Mouse (Mus musculus): ENCODE results near the gene Platr17. TPM values are rescaled to one million over a fixed set of nuclear protein-coding genes. Genes with fewer than 3 reads are reported as not detected.

The Platr17 gene
- polyA plus RNA-seq, 1 experiment from 2014 or later = 0.30 TPM

DNA sequence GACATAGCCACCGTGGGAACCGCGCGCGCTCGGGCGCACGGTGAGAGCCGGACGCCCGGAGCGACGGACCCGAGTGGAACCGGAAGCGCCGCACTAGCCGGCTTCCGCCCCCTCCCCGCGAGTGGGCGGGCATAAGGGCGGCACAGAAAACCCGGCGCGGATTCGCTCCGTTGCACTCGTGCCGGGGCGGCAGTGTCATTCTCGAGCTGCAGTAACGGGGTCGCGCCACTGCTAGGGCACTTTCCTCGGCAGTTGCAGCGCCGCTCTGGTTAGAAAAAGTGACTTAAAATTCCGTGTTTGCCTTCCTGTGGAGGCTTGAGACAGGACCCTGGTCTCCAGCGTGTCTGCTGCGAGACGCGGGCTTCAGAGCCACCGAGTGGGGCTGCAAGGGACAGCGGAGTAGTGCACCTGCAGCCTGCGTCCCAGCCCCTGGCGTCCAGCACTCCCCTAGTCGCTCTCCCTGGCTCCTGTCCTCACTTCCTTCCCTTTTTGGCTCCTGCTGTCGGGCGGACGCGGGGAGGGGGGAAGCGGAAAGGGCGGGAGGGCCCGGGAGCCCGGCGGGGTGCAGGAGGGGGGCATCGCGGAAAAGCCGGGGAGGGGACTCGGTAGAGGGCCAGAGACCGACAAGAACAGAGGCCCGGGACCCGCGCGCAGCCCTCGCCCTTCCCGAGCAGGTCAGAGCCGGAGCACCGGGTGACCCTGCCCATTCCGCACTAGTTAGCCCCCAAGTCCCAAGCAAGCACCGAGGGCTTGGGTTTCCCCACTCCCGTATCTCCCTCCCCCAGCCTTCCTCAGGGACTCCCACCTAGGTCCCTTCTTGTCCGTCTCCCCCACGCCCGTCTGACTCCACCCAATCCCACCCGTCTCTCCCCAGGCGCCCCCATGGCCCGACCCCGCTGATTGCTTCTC lies 24.7 kb downstream of the Platr17 start, which contains the start of gene Rgl2:
Rgl2 (plus strand) TSS at position 173 of the 909 bp plus-strand sequence.
- peak; percentile 95 for DNase-seq (ENCODE audit: low spot score)
- Histone ChIP-seq H3K27me3 (ENCODE audit: low read depth, poor library complexity, severe bottlenecking) (no peaks in the 10 kb centered on the region), H3K4me3 (peak within 1 kb of the TSS; percentile 97), H3K4me1 (peaks cover 41% of the 10 kb centered on the region), H3K9me3 (replicated peaks) (no peaks in the 10 kb centered on the region), H3K36me3 (peaks cover 50% of the 10 kb centered on the region), H3K27ac (replicated peaks) (peak within 1 kb of the TSS; percentile 93)
- under 1% methylated on average over 73 of the region's 80 CpGs for WGBS

DNA sequence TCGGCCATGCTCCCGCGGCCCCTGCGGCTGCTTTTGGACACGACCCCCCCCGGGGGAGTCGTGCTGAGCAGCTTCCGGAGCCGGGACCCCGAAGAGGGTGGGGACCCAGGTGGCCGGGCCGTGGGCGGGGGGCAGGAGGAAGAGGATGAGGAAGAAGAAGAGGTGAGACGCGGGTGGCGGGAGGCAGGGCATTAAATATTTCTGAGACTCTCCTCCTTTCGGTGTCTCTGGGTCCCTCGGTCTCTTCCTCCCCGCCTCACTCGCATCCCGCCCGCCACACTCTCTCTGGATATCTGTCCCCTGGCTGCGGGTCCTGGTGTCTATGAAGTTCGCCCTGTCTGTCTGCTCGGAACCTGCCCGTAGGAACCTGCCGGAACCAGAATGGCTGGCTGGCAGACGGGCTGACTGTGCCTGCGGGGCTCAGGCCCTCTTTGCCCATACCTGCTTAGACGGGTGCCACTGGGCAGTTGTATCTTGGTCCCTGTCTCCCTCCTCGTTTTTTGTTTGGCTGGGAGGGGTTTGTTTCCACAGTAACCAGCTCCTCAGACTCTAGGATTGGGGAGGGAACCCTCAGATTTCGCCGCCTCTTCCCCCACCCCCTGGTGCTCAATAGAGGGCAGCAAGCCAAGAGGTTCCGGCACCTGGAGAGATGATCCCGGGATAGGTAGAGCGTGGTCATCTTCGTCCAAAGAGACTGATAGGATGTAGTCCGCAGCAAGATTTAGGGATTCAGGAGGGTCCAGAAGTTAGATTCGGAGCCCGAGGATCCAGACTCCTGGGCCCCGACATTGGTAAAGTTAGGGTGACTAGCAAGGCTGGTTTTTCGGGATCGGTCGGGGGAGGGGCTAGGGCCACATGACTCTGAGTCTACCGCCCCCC lies 25.6 kb downstream of the Platr17 start:
- Histone ChIP-seq H3K27ac (replicated peaks) (peak overlapping the region; percentile 93), H3K4me3 (peak overlapping the region; percentile 97), H3K4me1 (peaks cover 41% of the 10 kb centered on the region), H3K27me3 (ENCODE audit: low read depth, poor library complexity, severe bottlenecking) (no peaks in the 10 kb centered on the region), H3K9me3 (replicated peaks) (no peaks in the 10 kb centered on the region), H3K36me3 (peaks cover 51% of the 10 kb centered on the region)
- peak; percentile 44 for DNase-seq (ENCODE audit: low spot score)
- WGBS = under 1% methylated on average over 45 of the region's 45 CpGs

- H3K36me3 ChIP-seq = peaks cover 51% of the 10 kb centered on the region
- peaks cover 41% of the 10 kb centered on the region for H3K4me1 ChIP-seq
- DNase-seq (ENCODE audit: low spot score) = no peak
Measured at GRCm38 (mm10) chr17:33931159-33931866, 26.4 kb downstream of the Platr17 start.

GRCm38 (mm10) chr17:33931947-33932346 lies 27.0 kb downstream of the Platr17 start:
- no peak overlapping the region for H3K27ac ChIP-seq (replicated peaks)
- H3K36me3 ChIP-seq = peaks cover 53% of the 10 kb centered on the region
- no peak for DNase-seq (ENCODE audit: low spot score)
- peaks cover 41% of the 10 kb centered on the region for H3K4me1 ChIP-seq
- WGBS = 89% methylated on average over 11 of the region's 11 CpGs
- H3K4me3 ChIP-seq = peak overlapping the region; percentile 16; the same call in 1 of the 2 replicates
- no peaks in the 10 kb centered on the region for H3K9me3 ChIP-seq (replicated peaks)
- H3K27me3 ChIP-seq (ENCODE audit: low read depth, poor library complexity, severe bottlenecking) = no peaks in the 10 kb centered on the region

More at GRCm38 (mm10) chr17:33931159-33931866, 26.4 kb downstream of the Platr17 start:
- peak overlapping the region; percentile 93; the same call in 1 of the 2 replicates for H3K27ac ChIP-seq (replicated peaks)
- H3K9me3 ChIP-seq (replicated peaks) = no peaks in the 10 kb centered on the region
- WGBS = 32% methylated on average over 18 of the region's 18 CpGs
- peak overlapping the region; percentile 97 for H3K4me3 ChIP-seq
- no peaks in the 10 kb centered on the region for H3K27me3 ChIP-seq (ENCODE audit: low read depth, poor library complexity, severe bottlenecking)

DNA sequence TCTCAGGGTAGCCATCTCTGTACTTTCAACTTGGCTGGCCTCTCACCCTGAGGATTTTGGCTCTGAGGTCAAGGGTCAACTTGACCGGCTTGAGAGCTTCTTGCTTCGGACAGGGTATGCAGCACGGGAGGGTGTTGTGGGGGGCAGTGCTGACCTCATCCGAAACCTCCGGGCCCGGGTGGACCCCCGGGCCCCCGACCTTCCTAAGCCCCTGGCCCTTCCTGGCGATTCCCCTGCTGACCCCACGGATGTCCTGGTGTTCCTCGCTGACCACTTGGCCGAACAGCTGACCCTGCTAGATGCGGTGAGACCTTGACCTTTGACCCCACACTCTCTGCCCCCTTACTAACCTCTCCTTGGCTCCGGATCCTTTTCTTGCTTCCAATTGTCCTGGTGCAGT lies 27.5 kb downstream of the Platr17 start:
- WGBS = 87% methylated on average over 14 of the region's 14 CpGs
- Histone ChIP-seq H3K27me3 (ENCODE audit: low read depth, poor library complexity, severe bottlenecking) (no peaks in the 10 kb centered on the region), H3K4me3 (0 out of 2 replicates have a peak overlapping the region, but pooled peaks have one; percentile 8), H3K9me3 (replicated peaks) (no peaks in the 10 kb centered on the region), H3K27ac (replicated peaks) (no peak overlapping the region), H3K4me1 (peaks cover 41% of the 10 kb centered on the region), H3K36me3 (peaks cover 56% of the 10 kb centered on the region)
- DNase-seq (ENCODE audit: low spot score) = no peak

DNA sequence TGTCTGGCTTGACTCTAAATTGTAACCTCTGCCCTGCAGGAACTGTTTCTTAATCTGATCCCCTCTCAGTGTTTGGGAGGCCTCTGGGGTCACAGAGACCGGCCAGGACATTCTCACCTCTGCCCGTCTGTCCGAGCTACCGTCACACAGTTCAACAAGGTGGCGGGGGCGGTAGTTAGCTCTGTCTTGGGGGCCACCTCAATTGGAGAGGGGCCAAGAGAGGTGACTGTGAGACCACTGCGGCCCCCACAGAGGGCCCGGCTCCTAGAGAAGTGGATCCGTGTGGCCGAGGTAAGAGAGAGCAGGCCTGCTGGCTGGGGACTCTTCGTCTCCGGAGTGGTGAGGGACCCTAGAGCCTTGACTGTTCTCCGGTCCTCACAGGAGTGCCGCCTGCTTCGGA lies 28.0 kb downstream of the Platr17 start:
- Histone ChIP-seq H3K27me3 (ENCODE audit: low read depth, poor library complexity, severe bottlenecking) (no peaks in the 10 kb centered on the region), H3K4me3 (no peak overlapping the region), H3K9me3 (replicated peaks) (no peaks in the 10 kb centered on the region), H3K27ac (replicated peaks) (no peak overlapping the region), H3K36me3 (peaks cover 58% of the 10 kb centered on the region), H3K4me1 (peaks cover 37% of the 10 kb centered on the region)
- no peak for DNase-seq (ENCODE audit: low spot score)
- WGBS = 92% methylated on average over 15 of the region's 15 CpGs

- Histone ChIP-seq H3K27ac (replicated peaks) (no peak overlapping the region), H3K36me3 (peaks cover 71% of the 10 kb centered on the region), H3K27me3 (ENCODE audit: low read depth, poor library complexity, severe bottlenecking) (no peaks in the 10 kb centered on the region), H3K9me3 (replicated peaks) (no peaks in the 10 kb centered on the region), H3K4me1 (peaks cover 29% of the 10 kb centered on the region), H3K4me3 (peak overlapping the region; percentile 23; the same call in 1 of the 2 replicates)
- DNase-seq (ENCODE audit: low spot score) = no peak
- 89% methylated on average over 21 of the region's 21 CpGs for WGBS
Measured at GRCm38 (mm10) chr17:33935422-33936055, 30.6 kb downstream of the Platr17 start.

DNA sequence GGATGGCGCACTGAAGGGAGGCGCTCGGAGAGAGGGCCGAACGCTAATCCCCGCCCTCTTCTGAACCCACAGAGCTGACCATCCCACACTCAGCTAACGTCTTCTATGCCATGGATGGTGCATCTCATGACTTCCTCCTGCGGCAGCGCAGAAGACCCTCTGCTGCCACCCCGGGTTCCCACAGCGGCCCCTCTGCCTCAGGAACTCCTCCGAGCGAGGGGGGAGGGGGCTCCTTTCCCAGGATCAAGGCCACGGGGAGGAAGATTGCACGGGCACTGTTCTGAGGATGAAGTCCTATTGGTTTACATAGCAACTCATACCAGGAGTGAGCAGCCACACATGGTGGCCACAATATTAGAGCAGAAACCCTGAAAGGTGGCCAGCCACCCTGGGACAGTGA lies 32.1 kb downstream of the Platr17 start:
- Histone ChIP-seq H3K27me3 (ENCODE audit: low read depth, poor library complexity, severe bottlenecking) (no peaks in the 10 kb centered on the region), H3K27ac (replicated peaks) (no peak overlapping the region), H3K9me3 (replicated peaks) (no peaks in the 10 kb centered on the region), H3K4me3 (0 out of 2 replicates have a peak overlapping the region, but pooled peaks have one; percentile 16), H3K36me3 (peaks cover 72% of the 10 kb centered on the region), H3K4me1 (peaks cover 28% of the 10 kb centered on the region)
- 86% methylated on average over 15 of the region's 15 CpGs for WGBS
- no peak for DNase-seq (ENCODE audit: low spot score)

DNA sequence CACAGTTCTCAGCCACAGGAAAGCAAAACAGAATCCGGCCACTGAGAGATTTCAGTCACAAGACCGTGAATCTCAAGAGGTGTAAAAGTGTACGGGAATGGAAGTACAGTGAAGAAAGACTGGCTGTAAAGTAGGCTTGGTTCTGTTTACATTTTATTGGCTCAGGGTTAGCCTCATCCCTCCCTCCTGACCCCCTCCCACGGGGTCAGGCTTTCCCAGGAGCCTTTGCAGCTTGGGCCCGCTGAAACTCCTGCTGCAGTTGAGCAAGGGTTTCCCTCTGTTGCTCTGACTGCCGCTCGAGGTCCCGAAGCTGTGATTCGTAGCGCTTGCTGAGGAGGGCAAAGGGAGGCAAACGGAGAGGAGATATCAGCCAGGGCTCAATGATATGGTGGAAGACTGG lies 33.8 kb downstream of the Platr17 start:
- no peak for DNase-seq (ENCODE audit: low spot score)
- WGBS = 78% methylated on average over 11 of the region's 11 CpGs
- H3K36me3 ChIP-seq = peaks cover 72% of the 10 kb centered on the region
- H3K27ac ChIP-seq (replicated peaks) = no peak overlapping the region
- H3K4me3 ChIP-seq = peak overlapping the region; percentile 95
- H3K9me3 ChIP-seq (replicated peaks) = no peaks in the 10 kb centered on the region
- H3K4me1 ChIP-seq = peaks cover 27% of the 10 kb centered on the region
- H3K27me3 ChIP-seq (ENCODE audit: low read depth, poor library complexity, severe bottlenecking) = no peaks in the 10 kb centered on the region

DNA sequence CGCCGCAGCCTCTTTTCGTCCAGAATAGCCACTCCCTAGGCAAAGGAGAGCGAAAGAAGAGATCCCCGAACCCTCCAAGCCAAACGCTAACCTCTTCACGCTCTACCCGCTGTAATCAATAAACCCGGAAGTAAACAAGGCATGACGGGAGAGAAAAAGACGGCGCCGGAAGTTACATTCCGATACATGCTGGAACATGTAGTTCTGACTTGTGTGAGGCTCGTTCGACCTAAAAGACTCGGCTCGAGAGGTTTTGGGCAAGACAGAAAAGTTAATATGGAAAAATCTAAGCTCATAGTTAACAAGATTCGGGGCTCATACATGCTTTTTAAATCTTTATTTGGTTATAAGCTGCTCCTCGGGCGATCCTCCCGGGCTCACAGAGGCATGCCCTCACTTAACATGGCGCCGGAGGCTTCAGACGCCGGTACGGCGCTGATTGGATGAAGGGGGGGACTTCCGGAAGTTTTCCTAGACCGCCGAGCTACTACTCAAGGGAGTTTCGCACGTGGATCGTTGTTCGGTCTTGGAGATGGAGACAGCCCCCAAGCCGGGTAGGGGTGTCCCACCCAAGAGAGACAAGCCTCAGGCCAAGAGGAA lies 35.4 kb downstream of the Platr17 start, which contains the start of the genes Pfdn6 and Wdr46:
Pfdn6 (minus strand) TSS at position 138 of the 600 bp plus-strand sequence.
Wdr46 (plus strand) TSS at position 455 of the 600 bp plus-strand sequence.
- DNase-seq (ENCODE audit: low spot score) = peak; percentile 88
- Histone ChIP-seq H3K27me3 (ENCODE audit: low read depth, poor library complexity, severe bottlenecking) (no peaks in the 10 kb centered on the region), H3K4me1 (peaks cover 27% of the 10 kb centered on the region), H3K36me3 (peaks cover 72% of the 10 kb centered on the region), H3K27ac (replicated peaks) (peak within 1 kb of the TSS; percentile 89), H3K9me3 (replicated peaks) (no peaks in the 10 kb centered on the region), H3K4me3 (peak within 1 kb of the TSS; percentile 95)
- WGBS = under 1% methylated on average over 36 of the region's 36 CpGs

DNA sequence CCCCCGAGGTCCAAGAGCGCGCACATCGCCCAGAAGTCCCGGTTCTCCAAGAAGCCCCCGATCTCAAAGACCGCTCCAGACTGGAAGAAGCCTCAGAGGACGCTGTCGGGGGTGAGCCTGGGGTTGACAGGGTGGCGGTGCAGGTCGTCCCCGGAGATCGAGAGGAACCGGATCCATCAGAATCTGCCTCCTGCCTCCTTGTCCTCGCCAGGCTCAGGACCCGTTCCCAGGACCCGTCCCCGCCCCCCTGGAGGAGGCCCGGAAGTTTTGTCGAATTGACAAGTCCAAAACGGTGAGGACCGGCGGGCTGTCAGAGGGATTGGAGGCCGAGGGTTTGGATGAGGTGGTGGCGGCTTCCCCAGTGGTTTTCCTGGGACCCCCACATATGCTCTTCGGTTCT lies 36.0 kb downstream of the Platr17 start:
- Histone ChIP-seq H3K36me3 (peaks cover 72% of the 10 kb centered on the region), H3K9me3 (replicated peaks) (no peaks in the 10 kb centered on the region), H3K27ac (replicated peaks) (peak overlapping the region; percentile 89), H3K4me3 (peak overlapping the region; percentile 95), H3K27me3 (ENCODE audit: low read depth, poor library complexity, severe bottlenecking) (no peaks in the 10 kb centered on the region), H3K4me1 (peaks cover 27% of the 10 kb centered on the region)
- no peak for DNase-seq (ENCODE audit: low spot score)
- WGBS = 3% methylated on average over 26 of the region's 26 CpGs
